Mouse (Mus musculus) E14TG2a.4 (cell line): Measurements from ENCODE around the gene Lmo7.

Experiments
- CTCF ChIP-seq: conservative IDR thresholded peaks from 2 replicates; pipeline ENCODE4 v1.5.1; 2014; ENCODE audit warnings: low read length
- NANOG ChIP-seq: IDR thresholded peaks from 2 replicates; pipeline ENCODE4 v1.6.1; 2014; ENCODE audit warnings: borderline replicate concordance, low read length, mixed read lengths
- POU5F1 ChIP-seq: IDR thresholded peaks from 2 replicates; pipeline ENCODE4 v1.6.1; 2014; ENCODE audit warnings: low read length, borderline replicate concordance

DNA sequence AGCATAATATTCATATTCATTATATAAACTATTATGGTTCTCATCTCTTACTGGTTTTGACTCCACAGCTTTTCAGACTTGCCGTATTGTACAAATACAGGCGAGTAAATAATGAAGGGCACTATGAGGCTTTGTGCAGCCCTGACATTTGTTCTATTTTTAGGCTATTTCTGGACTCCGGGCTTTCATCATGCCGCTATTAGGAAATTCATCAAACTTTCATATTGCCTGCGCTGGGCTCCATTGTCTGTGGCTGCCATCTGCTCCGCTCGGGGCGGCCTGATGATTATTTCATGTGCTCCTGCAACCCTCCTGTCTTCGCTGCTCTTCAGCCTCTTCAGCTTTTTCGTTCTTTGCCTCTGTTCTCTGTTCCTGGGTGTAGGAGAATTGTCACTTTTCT lies 50.3 kb downstream of the Lmo7 start:
- TF ChIP-seq CTCF: no peak
- no peak for TF ChIP-seq NANOG
- TF ChIP-seq POU5F1: no peak
